Mouse (Mus musculus): ENCODE measurements around the gene Paics. TPM values are rescaled to one million over a fixed set of nuclear protein-coding genes. Genes with fewer than 3 reads are reported as not detected.

The Paics gene
- total RNA-seq, 2 experiments from 2014 or later: 173 to 183 TPM

GRCm38 (mm10) chr5:77013171-77013570, 62.1 kb downstream of the Paics start:
- DNase-seq: no peak

- peak; percentile 81 for DNase-seq
These were observed 64.7 kb downstream of the Paics start, which contains the start of gene Thegl for GRCm38 (mm10) chr5:77015544-77016482. TSS of gene Thegl (plus strand) at chr5:77016023.

Other genes starting within 250 kb of the Paics start
- gene Aasdh, start 45.8 kb upstream of the Paics start, total RNA-seq (2021): 10 to 100 TPM; 10.2 to 11.3 TPM
- 10 to 100 TPM; 19.3 to 21.0 TPM for gene Ppat, start 271 bp downstream of the Paics start, total RNA-seq (2021)
- gene Srp72, start 23.4 kb downstream of the Paics start, total RNA-seq (2021): 10 to 100 TPM; 72.0 to 72.7 TPM
- not detected for gene Arl9, start 52.7 kb downstream of the Paics start, total RNA-seq (2021)
- gene Thegl, start 64.7 kb downstream of the Paics start, total RNA-seq (2021): not detected
- gene Hopx, start 163.8 kb downstream of the Paics start, total RNA-seq (2021): 100 to 1,000 TPM; 432 to 451 TPM